Mouse (Mus musculus) thymus, postnatal 0 days (tissue): ENCODE data around the gene Lgi4. TPM values are rescaled to one million over a fixed set of nuclear protein-coding genes. Genes with fewer than 3 reads are reported as not detected.

ENCODE experiments used
- DNase-seq: peaks from one replicate; pipeline ENCODE4 v3.0.0-alpha.2; 2015; ENCODE audit warnings: low spot score
- polyA plus RNA-seq: library from polyadenylated mRNA; unstranded; fragments of >200 nt; fragmentation: Nextera tagmentation; extraction: Ambion mirVana; gene quantifications from 2 replicates; pipeline ENCODE4 v1.2.1, GENCODE M21; 2015

Gene Lgi4
- 0.04 and 0.14 TPM in 2 replicates for polyA plus RNA-seq

DNA sequence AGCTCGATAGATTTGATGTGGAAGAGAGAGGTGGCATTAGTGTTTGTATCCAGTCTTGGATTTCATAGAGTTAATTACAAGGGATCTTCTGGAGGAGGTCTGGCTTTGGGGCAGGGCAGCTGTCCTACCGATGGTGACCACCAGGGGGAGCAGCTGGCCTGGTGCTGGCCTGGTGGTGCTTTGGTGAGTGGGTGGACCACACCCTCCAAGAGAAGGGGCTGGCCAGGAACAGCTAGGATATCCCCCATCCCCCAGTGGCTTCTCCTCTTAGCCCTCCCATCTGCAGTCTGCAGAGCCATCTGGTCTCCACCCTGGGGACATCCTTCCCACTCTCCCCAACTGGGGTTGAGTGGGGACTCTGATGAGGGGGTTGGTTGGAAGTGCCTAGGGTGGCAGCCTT lies at the start of gene Lgi4:
Gene Lgi4, plus strand, starts transcription at position 235 of the 400 bp plus-strand sequence.
- peak; percentile 56 for DNase-seq

DNA sequence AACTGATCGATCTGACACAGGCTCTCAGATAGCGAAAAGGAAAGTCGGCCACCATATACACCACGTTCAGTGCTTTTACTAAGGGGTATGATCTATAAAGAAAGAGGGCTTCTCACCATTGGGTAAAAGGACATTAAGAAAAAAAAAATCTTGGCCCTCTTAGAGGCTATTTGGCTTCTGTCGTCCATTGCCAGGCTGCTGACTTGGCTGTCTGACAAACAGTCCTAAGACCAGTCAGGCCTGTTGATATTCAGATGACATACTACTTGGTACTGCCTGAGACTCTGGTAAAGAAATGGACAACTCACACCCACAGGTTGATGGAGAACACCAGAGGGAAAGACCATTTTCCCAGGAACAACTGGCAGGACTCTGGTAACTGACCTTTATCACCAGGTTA lies 46.2 kb upstream of the Lgi4 start:
- DNase-seq, result no peak

DNA sequence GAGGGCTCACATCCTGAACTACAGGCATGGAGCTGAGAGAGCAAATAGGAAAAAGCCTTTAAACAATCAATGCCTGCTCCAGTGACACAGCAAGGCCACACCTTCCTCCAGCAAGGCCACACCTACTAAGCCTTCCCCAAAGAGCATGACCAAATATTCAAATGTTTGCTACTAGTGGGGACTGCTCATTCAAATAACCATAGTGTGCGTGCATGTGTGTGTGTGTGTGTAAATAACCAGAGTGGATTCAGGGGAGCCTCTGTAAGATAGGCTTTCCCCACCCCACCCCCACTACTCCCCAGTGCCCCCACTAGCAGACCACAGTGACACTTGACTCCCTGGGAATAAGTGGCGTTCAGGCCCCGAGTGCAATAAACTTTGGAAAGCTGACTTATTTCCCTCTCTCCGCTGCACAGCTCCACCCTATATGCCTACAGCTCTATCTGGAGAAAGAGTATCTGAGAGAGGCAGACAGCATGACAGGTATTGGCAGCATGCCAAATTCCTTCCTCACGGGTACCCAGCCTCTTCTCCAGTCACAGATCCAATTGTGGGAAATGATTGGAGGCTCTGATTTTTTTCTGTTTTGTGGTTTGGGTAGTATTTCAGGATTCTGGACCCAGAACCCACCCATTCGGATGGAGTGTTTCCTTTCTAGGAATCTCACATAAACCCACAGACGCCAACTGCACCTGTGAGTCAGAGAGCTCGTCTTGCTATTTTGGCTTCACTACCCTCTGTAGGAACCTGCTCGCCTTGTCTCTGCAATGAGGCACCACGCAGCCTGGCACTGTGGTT lies 41.8 kb upstream of the Lgi4 start:
- no peak for DNase-seq

DNA sequence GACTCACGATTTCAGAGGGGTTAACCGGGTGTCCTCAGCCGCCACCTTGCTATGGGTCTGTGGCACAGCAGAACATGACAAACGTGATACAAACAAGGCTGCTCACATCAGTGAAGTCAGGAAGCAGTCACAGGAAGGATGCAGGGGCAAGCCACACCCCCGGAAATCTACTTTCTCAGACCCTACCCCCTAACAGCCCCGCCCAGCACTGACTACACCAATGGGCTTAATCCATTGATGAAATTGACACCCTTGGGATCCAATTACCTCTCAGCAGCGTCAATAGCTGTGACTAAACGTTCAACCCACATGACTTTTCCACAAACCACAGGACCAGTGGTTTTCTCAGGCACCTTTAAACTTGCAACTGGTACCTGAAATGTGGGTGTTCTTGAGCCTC lies 30.5 kb upstream of the Lgi4 start:
- no peak for DNase-seq

DNA sequence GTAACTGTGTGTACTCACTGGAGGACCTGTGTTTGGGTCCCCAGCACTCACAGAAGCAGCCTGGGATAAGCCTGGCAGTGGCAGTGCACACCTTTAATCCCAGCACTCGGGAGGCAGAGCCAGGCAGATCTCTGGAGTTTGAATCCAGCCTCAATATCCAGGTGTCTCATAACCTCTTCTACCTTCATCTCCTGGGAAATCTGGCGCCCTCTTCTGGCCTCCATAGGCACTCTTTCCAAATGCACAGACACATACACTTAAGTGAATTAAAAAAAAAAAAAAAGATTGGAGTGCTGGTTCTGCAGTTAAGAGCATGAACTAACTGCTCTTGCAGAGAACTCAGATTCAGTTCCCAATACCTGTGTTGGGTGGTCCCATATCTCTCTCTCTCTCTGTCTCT lies 28.4 kb upstream of the Lgi4 start:
- DNase-seq, result no peak

DNA sequence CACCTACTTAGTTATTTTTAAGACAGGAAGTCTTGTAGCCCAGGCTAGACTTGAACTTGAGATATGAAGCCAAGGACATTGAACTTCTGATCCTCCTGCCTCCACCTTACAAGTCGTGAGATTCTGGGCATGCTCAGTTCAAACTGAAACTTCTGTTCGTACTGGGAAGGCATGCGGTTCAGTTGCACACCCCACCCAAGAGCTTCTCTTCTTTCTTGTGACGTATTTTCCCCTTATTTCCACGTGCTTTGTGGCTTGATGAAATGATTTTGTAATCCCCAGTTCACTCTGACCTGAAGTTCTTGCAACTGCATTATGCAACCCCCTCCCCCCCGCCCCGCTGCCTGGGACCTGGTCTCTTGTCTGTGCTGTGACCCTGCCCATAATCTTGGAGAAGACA lies 27.4 kb upstream of the Lgi4 start:
- DNase-seq, result no peak

DNA sequence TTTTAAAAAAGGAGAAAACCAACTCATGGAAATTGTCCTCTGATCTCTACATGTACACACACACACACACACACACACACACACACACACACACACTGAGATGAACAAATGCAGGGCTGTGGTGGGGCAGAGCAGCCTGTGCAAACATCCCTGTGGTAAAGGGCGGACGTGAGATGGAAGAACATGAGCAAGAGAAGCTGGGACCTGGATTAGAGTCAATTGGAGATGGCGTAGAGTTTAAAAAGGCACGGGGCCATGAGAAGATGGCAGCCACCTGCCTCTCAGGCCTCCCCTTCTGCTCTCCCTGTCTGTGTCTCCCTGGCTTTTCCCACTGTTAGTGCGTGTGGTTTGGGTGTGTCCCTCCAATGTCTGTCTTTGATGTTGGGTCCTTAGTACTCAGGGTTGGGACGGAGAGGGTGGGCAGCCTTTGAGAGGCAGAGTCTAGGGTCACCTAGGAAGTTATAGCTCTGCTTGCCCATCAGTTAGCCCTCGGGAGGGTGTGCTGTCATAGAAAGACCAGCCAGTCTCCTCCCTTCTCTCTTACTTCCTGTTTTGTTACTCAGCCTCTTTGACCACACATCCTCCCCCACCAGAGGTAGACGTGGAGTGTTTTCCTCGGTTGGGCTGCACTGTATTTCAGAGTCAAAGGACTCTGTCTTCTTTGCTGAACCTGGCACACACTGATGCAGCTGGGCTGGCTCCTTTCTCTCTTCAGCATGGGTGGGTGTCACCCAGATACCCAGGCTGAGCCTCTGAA lies 25.6 kb upstream of the Lgi4 start:
- peak; percentile 83 for DNase-seq

DNA sequence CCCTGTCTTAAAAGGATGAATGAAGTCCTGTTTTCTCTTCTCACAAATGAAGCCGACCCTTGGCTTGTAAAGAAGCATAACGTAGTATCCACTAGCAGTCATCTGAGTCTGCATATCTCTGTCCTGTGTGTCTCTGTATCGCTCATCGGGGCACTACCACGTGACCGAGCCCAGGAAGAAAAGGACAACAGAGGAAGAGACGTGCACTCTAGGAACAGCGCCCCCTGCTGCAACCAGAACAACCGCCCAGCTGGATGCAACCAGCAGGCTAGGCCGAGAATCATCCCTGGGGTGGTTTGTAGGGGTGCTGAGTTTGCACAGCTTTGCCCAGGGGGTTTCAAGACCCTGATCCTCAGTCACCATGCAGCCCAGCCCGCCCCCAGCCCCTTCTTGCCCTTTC lies 24.4 kb upstream of the Lgi4 start:
- DNase-seq, result peak; percentile 62

DNA sequence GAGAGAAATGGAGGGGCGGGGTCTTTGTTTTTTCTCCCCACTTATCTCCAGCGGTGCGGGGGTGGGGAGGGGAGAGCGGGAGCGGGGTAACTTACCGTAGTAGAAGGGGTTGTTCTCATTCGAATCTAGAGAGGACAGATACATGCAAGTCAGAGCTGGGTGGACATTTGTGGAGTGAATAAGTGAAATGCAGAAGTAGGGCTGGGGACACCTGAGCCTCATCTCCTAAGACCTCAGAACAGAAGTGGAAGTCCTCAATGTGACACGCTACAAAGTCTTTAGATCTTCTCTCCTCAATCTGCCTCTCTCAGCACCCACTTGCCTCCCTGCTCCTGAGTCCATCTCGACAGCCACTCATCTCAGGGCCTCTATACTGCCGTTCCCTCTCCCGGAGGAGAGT lies 23.9 kb upstream of the Lgi4 start:
- no peak for DNase-seq

DNA sequence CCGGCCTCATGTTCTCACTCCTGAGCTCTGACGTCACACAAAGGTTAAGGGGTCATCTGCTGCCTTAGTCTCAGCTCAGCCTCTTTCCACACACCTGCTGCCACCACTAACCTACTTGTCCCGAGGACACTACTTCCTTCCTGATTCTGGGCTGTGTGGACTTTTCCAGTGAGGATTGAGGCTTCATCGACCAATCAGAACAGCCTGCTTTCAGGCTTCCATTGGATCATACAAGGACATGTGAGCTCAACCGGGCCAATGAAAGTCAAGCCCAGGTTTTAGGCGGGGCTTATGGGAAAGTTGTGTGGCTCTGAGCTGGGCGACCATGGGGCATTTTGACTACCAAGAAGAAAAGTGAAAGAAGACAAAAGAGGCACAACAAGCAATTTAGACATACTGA lies 22.2 kb upstream of the Lgi4 start:
- DNase-seq, result peak; percentile 54

DNA sequence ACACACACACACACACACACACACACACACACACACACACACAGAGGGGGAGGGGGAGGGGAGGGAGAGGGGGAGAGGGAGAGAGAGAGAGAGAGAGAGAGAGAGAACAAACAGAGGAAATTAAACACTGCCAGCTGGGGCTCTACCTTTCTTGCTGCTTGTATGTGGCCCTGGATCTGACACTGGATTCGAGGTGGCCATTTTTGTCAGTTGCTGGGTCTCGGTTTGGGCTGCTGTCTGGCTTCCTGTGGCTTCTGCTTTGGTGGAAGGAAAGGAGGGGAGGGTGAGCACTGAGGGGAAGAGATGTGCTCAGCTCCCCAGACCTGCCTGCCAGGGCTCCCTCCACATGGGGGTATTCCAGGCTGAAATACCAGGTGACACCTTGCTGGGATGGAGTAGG lies 21.5 kb upstream of the Lgi4 start:
- DNase-seq, result peak; percentile 65

DNA sequence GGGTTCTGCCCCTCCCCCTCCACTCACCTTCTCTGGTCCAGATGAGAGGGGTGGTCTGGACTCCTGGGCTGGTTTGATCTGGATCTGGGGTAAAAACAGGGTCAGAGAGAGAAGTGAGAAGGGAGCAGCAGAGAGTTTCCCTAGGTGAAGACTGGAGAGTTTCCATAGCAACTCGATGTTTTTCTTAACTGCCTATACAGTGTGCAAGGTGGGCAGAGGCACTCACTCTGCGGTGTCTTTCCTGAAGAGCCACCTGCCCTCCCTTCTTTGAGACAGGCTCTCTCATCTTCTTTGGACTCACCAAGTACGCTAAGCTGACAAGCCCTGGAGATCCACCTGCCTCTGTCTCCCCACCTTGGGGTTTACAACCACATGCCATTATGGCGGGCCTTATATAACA lies 20.1 kb upstream of the Lgi4 start:
- DNase-seq, result no peak

DNA sequence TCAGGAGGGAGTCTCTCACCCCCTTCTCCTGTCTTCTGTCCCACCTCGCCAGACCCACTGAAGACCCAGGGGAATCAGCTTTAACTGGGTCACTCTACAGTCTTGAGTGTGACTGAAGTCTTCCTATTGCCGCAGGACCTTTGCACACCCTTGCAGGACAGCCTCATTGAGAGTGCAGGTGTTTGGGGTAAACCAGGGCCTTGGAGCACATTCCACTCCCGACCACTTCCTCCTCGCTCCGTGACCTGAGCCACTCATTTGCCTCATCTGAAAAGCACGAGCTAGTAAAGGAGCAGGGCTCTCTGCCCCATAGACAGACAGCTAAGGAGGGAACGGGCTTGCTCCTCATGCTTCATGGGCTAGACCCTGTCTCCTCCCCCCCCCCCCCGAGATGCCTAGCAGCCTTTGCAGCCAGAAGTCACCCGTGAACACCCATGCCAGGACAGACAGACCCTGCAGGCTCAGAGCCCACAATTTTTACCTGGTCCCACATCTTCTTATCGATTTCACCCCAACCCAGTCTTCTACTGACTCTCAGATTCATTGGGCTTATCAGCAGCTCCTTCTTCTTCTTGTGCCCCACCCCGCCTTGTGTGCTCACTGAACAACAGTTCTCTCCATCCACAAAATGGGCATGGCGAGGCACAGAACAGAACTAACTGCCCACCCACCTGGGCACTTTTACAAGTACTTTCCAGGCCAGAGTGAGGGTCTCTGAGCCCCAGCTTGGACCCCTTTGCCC lies 18.7 kb upstream of the Lgi4 start:
- peak; percentile 47 for DNase-seq

DNA sequence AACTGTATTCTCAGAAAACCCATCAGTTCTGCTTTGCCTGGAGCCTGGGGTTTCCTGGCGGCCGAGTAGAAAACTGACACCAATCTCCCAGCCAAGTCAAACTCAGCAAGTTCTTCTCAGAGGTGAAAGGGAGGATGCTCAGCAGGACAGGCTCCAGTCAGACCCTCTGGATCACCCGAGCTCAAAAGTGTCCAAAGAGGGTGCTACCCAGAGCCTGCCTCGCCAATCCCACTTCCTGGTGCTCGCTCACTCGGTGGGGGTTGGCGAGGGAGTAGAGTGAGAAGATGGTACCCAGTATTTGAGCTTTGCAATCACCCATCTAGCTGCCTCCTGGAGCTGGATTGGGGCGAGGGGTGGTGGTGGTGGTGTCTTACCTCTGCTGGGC lies 18.1 kb upstream of the Lgi4 start:
- no peak for DNase-seq

DNA sequence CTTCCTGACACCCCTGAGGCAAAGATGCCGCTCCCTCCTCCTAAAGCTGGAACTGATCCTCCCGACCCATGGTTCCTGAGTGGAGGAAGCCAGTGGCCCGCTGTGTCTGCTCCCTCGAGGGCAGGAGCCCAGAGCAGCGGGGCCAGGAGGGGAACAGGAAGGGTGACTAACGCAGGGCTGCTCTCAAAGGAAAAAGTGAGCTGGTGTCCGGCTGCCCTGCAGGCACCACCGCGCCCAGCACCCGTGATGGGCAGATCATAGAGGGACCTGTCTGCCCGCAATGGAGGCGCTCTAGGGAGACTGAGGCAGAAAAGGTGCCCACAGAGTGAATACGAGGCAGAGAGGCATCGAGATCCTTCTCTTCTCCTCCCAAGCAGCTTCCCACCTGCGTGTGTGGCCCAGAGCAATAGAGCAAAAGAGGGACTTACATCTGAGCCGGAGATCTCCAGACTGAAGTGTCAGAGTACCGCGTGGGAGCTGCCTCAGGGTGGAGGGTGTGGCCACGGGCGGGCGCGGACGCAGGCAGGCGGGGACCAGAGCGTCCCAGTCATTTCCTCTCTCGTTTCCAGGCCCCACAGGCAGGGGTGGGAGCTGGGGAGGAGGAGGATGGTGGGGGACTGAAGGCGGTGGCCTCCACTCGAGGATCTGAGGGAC lies 17.4 kb upstream of the Lgi4 start:
- peak; percentile 62 for DNase-seq

DNA sequence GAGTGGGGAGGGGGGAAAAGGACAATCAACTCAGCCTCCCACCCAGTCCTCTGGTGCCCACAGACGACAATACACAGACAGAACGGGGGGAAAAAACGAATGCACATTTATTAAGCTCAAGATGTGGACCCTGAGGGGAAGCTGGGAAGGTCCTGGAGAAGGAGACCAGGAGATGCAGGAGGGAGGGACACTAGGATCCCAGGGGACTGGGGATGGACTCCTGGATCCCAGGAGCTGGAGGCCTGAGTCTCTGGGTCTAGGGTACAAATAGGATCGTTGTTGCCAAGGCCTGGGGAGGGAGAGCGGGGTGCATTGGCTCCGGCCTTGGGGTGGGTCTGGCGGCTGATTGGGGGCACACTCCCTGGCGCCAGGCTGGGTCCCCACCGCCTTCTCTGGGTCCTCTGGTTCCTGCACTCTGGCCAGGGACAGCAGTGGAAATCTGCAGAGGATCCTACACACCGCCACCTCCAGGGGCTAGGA lies 16.7 kb upstream of the Lgi4 start, which contains the start of gene Fxyd5:
Gene Fxyd5, minus strand, starts transcription at position 51 of the 480 bp plus-strand sequence.
- no peak for DNase-seq

DNA sequence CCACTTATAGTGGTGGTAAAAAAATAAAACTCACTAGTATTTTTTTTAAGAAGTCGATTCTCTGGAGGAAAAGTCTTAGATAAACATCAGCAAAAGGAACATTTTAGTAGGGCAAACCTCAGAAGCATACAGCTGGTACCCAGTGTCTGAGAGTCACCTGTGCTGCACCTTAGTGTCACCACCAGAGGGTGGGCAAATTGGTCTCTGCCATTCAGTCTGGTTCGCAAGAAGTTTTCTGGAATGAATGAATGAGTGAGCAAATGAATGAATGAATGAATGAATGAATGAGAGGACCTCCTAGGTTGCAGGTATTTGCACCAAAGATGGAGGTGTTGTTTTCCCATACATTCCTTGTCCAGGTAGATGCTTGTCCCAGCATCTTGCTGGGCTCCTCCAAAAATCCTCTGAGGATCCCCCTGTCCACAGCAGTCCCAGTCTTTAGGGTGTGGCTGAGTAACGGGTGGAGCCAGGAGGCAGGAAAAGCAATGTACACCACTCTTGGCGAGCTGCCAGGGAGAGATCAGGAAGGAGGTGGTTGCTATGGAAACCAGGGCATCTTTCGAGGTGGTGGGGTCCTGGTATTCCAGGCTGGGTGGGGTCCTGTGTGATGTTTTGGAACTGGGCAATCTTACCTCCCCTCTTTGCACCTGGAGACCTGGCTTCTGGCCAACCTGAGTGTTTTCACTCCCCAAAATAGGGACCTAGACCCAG lies 9.9 kb upstream of the Lgi4 start:
- peak; percentile 35 for DNase-seq

DNA sequence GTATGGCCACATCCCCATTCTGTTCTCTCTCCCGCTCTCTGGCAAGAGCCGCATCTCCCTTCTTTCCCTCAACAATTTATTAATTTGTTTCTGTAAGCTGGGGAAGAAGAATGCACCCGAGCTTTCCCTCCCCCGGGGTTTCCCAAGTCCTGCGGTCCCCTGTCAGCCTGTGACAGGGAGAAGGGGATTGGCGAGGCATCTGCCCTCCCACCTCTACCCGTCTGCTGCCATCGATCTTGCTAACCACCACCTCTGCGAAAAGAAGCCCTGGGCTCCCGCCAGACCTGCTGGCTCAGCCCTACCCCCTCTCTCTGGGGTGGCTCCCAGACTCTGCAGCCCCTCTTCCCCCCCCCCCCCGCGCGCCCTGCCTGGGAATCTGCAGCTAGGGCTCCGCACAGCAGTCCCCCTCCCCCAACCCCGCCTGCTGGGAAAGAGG lies 9.3 kb upstream of the Lgi4 start:
- no peak for DNase-seq

DNA sequence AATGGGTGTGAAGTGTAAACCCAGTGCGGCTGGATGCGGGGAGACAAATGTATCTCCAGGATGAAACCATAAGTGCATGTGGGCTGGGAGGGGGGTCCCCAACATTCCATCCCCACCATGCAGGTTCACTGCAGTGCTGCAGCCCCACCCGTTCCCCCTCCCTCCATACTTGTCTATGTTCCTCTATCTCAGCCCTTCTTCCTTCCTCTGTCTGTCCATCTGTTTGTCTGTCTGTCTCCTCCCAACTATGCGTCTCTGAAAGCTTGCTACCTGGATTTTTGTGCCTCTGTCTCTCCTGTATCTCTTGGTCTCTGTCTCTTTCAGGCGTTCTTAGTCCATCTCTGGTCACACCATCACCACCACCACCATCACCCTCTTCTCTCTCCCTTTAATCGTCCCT lies 8.7 kb upstream of the Lgi4 start:
- DNase-seq, result no peak

DNA sequence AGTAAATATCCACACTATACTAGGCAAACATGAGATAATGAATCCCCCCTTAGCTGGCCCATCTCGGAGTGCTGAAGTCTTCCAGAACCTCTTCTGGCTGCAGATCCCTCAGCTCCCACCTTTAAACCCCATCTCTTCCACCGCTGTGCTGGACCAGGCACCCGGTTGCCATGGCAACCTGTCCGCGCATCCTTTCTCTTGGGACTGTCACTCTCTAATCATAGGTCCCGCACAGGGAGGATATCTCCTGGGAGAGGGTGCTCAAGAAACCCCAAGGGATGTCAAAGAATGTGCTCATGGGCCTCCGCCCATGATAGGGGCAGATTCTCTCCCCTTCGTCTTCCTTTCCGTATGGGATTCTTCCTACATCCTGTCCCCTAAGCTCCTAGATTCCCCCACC lies 8.2 kb upstream of the Lgi4 start:
- DNase-seq, result no peak
